Mouse (Mus musculus) G1E (cell line): ENCODE data around the gene Adad2. TPM values are rescaled to one million over a fixed set of nuclear protein-coding genes. Genes with fewer than 3 reads are reported as not detected.

ENCODE experiments used
- ATAC-seq: 2 replicates; pipeline ENCODE4 v1.8.0; 2016; ENCODE audit warnings: mild to moderate bottlenecking; ENCODE audit not compliant: insufficient number of reproducible peaks, poor library complexity, low FRiP score, severe bottlenecking; ENCODE audit errors: extremely low read depth
- DNase-seq: peaks from one replicate; pipeline ENCODE4 v3.0.0; 2012; ENCODE audit warnings: low spot score
- H3K27me3 ChIP-seq: 2 replicates; pipeline ENCODE4 v1.6.1; 2012; ENCODE audit warnings: mild to moderate bottlenecking, low read length, inconsistent platforms; ENCODE audit not compliant: insufficient read depth
- H3K36me3 ChIP-seq: replicated peaks from 2 replicates; pipeline ENCODE3; 2012; ENCODE audit warnings: mild to moderate bottlenecking, inconsistent platforms
- H3K4me1 ChIP-seq: 2 replicates; pipeline ENCODE4 v1.6.1; 2012; ENCODE audit warnings: low read depth, low read length, inconsistent platforms, mixed read lengths; ENCODE audit not compliant: insufficient read depth
- H3K4me3 ChIP-seq: 2 replicates; pipeline ENCODE4 v1.5.1; 2012; ENCODE audit warnings: low read depth, mild to moderate bottlenecking, inconsistent platforms, low read length, moderate library complexity, mixed read lengths
- H3K9me3 ChIP-seq: replicated peaks from 2 replicates; pipeline ENCODE4 v1.6.1; 2012; ENCODE audit warnings: inconsistent platforms
- CTCF ChIP-seq: IDR thresholded peaks from 2 replicates; pipeline ENCODE4 v1.5.1; 2012; ENCODE audit warnings: low read depth, low read length, inconsistent platforms, mixed read lengths
- GATA1 ChIP-seq: IDR thresholded peaks from 2 replicates; pipeline ENCODE4 v1.6.1; 2012; ENCODE audit warnings: borderline replicate concordance, low read length, inconsistent platforms, mixed read lengths
- GATA2 ChIP-seq: IDR thresholded peaks from 2 replicates; pipeline ENCODE4 v1.6.1; 2012; ENCODE audit warnings: low read depth, low read length, inconsistent platforms, borderline replicate concordance
- POLR2AphosphoS5 ChIP-seq: IDR thresholded peaks from 2 replicates; pipeline ENCODE4 v1.6.1; 2012; ENCODE audit warnings: low read depth, low read length, inconsistent platforms; ENCODE audit not compliant: insufficient replicate concordance
- TAL1 ChIP-seq: conservative IDR thresholded peaks from 2 replicates; pipeline ENCODE4 v1.6.1; 2012; ENCODE audit warnings: low read depth, low read length, inconsistent platforms, mixed read lengths
- polyA plus RNA-seq: library from polyadenylated mRNA; stranded (reverse); fragments of >175 nt; gene quantifications from 2 replicates; pipeline ENCODE4 v1.2.3, GENCODE M21; 2012
- total RNA-seq, 2 experiments: library from RNA; stranded (forward) in 1 of 2; stranded (reverse) in 1 of 2; fragments of 200-1000 nt in 1 of 2; fragments of >200 nt in 1 of 2; fragmentation: Nextera tagmentation in 1 of 2; gene quantifications; 2 replicates each; pipeline ENCODE4 v1.2.3; 2014 to 2017

Gene Adad2
- total and polyA plus RNA-seq, 3 experiments = not detected

DNA sequence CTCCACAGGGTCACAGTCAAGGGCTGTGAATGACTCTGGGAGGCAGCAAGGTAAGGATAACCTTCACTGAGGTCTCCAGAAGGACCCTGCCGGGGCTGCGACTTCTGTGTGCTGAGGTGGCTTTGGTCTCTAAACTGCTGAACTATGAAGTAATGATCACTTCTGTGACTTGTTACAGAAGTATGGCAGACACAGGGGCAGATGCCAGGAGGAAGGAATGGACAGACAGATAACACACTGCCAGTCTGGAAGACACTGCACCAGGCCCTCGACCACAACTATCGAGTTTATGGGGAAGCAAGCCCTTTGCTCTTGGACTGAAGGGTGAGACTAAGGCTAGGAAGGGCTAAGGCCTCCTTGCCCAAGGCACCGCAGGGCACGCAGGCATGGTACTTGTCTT, 41.4 kb upstream of the Adad2 start:
- Histone ChIP-seq H3K36me3 (peaks cover 67% of the 10 kb centered on the region), H3K4me1 (peaks cover 60% of the 10 kb centered on the region), H3K9me3 (no peaks in the 10 kb centered on the region), H3K27me3 (no peaks in the 10 kb centered on the region), H3K4me3 (no peak overlapping the region)
- DNase-seq (no peak), ATAC-seq (no peak)
- TF ChIP-seq GATA1 (no peak), CTCF (no peak), POLR2AphosphoS5 (no peak), GATA2 (no peak), TAL1 (no peak)

DNA sequence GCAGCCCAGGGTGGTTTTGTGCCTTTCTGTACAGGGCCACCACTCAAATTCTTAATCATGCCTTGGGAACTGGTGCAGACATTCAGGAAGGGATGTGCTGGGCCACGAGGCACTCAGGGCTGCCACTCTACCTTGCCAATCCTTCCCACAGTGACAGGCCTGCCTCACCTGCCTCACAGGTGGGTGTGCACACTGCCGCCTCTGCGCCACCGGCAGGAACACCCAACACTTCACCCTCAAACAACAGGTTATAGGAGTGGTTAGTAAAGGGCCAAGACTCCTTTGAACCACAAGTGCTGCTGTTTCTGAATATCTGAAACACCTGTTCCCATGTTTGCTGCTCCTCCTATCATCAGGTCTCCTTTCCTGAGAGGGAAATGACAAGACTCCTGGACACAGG, 40.1 kb upstream of the Adad2 start:
- TF ChIP-seq TAL1 = no peak
- no peak for TF ChIP-seq GATA1
- TF ChIP-seq POLR2AphosphoS5 = no peak
- no peak for TF ChIP-seq CTCF
- TF ChIP-seq GATA2 = no peak
- peak overlapping the region; percentile 31; the same call in 1 of the 2 replicates for H3K4me3 ChIP-seq
- H3K27me3 ChIP-seq = no peaks in the 10 kb centered on the region
- DNase-seq (no peak), ATAC-seq (no peak)
- H3K36me3 ChIP-seq = peaks cover 56% of the 10 kb centered on the region
- H3K4me1 ChIP-seq = peaks cover 65% of the 10 kb centered on the region
- no peaks in the 10 kb centered on the region for H3K9me3 ChIP-seq

- ATAC-seq (peak; percentile 36), DNase-seq (peak; percentile 92)
- Histone ChIP-seq H3K4me3 (peak within 1 kb of the TSS; percentile 85), H3K9me3 (no peaks in the 10 kb centered on the region), H3K4me1 (peaks cover 82% of the 10 kb centered on the region), H3K27me3 (no peaks in the 10 kb centered on the region), H3K36me3 (peaks cover 35% of the 10 kb centered on the region)
- no peak for TF ChIP-seq GATA1
- no peak for TF ChIP-seq GATA2
- no peak for TF ChIP-seq CTCF
- TF ChIP-seq TAL1 = no peak
Measured at GRCm38 (mm10) chr8:119574437-119575365, 37.8 kb upstream of the Adad2 start, which contains the start of the genes Hsdl1 and Dnaaf1. Gene Hsdl1, minus strand, starts transcription at chr8:119575183. Gene Dnaaf1, plus strand, starts transcription at chr8:119575235.

- no peaks in the 10 kb centered on the region for H3K27me3 ChIP-seq
- no peak for TF ChIP-seq CTCF
- TF ChIP-seq TAL1 = no peak
- TF ChIP-seq GATA1 = no peak
- H3K9me3 ChIP-seq = no peaks in the 10 kb centered on the region
- H3K36me3 ChIP-seq = peaks cover 28% of the 10 kb centered on the region
- ATAC-seq (no peak), DNase-seq (no peak)
- peaks cover 83% of the 10 kb centered on the region for H3K4me1 ChIP-seq
- H3K4me3 ChIP-seq = peak overlapping the region; percentile 85
Measured at GRCm38 (mm10) chr8:119575366-119575726, 37.2 kb upstream of the Adad2 start.

- H3K36me3 ChIP-seq = peaks cover 2% of the 10 kb centered on the region
- TF ChIP-seq GATA2 = no peak
- no peak for TF ChIP-seq TAL1
- no peak for TF ChIP-seq POLR2AphosphoS5
- no peak for TF ChIP-seq GATA1
- TF ChIP-seq CTCF = no peak
- H3K27me3 ChIP-seq = no peaks in the 10 kb centered on the region
- ATAC-seq (no peak), DNase-seq (no peak)
- peaks cover 72% of the 10 kb centered on the region for H3K4me1 ChIP-seq
- no peaks in the 10 kb centered on the region for H3K9me3 ChIP-seq
- H3K4me3 ChIP-seq = no peak overlapping the region; the same call in 1 of the 2 replicates
Measured at GRCm38 (mm10) chr8:119579096-119579495, 33.5 kb upstream of the Adad2 start.

- peaks cover 62% of the 10 kb centered on the region for H3K4me1 ChIP-seq
- DNase-seq = peak; percentile 60
- no peaks in the 10 kb centered on the region for H3K27me3 ChIP-seq
- peak; percentile 93 for ATAC-seq
- no peaks in the 10 kb centered on the region for H3K9me3 ChIP-seq
- peaks cover 2% of the 10 kb centered on the region for H3K36me3 ChIP-seq
- peak overlapping the region; percentile 39; the same call in 1 of the 2 replicates for H3K4me3 ChIP-seq
- TF ChIP-seq TAL1 (peak; percentile 62), GATA1 (no peak), POLR2AphosphoS5 (no peak), GATA2 (no peak), CTCF (no peak)
Measured at GRCm38 (mm10) chr8:119580441-119581161, 31.9 kb upstream of the Adad2 start.

- no peak overlapping the region; the same call in 1 of the 2 replicates for H3K4me3 ChIP-seq
Measured at GRCm38 (mm10) chr8:119585901-119586300, 26.6 kb upstream of the Adad2 start.

More at GRCm38 (mm10) chr8:119585901-119586300, 26.6 kb upstream of the Adad2 start:
- Histone ChIP-seq H3K36me3 (peaks cover 2% of the 10 kb centered on the region), H3K9me3 (peaks cover 12% of the 10 kb centered on the region), H3K4me1 (peaks cover 20% of the 10 kb centered on the region), H3K27me3 (peaks cover 3% of the 10 kb centered on the region; the same call in 1 of the 2 replicates)
- no peak for ATAC-seq
- TF ChIP-seq GATA1 = no peak
- TF ChIP-seq GATA2 = no peak
- TF ChIP-seq TAL1 = no peak
- no peak for TF ChIP-seq POLR2AphosphoS5
- no peak for TF ChIP-seq CTCF
- DNase-seq = no peak
